Mouse (Mus musculus): ENCODE measurements around the gene Naa16. TPM values are rescaled to one million over a fixed set of nuclear protein-coding genes. Genes with fewer than 3 reads are reported as not detected.

Gene Naa16
- polyA plus RNA-seq, 1 experiment from 2014 or later = 22.9 TPM

DNA sequence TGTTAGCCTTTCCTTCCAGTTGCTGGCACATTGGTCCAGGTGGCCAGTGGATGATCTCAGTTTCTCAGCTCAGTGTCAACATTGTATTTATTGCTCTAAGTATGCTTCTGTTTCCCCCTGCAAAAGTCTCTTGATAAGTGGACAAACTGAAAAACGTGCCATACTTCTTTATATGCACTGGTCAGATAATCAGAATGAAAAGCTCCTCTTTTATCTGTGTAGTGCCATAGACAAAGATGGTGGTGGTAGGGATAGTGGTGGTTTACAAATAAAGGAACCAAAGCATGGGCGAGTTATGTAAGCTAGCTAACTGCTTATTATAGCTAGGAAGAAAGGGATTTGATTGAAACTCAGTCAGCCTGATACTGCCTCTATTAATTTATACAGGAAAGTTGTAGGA is 17.1 kb upstream of the Naa16 start:
- Histone ChIP-seq H3K4me3 (ENCODE audit: low read depth, low read length) (no peak overlapping the region), H3K4me1 (ENCODE audit: control insufficient read depth, insufficient read depth, low read length) (no peaks in the 10 kb centered on the region), H3K4me2 (ENCODE audit: low read length) (no peak overlapping the region), H3K9ac (ENCODE audit: low read length) (no peak overlapping the region), H3K36me3 (ENCODE audit: control insufficient read depth, insufficient read depth, low read length) (peaks cover 15% of the 10 kb centered on the region; the same call in 1 of the 2 replicates), H3K9me3 (replicated peaks; ENCODE audit: control insufficient read depth, low read length) (no peaks in the 10 kb centered on the region), H3K27ac (ENCODE audit: low read depth, low read length) (no peak overlapping the region), H3K27me3 (replicated peaks; ENCODE audit: control insufficient read depth, insufficient read depth, low read length) (no peaks in the 10 kb centered on the region)
- no peak for DNase-seq (ENCODE audit: low spot score)
- ATAC-seq = no peak
- WGBS = 77% methylated on average over 2 of the region's 2 CpGs

DNA sequence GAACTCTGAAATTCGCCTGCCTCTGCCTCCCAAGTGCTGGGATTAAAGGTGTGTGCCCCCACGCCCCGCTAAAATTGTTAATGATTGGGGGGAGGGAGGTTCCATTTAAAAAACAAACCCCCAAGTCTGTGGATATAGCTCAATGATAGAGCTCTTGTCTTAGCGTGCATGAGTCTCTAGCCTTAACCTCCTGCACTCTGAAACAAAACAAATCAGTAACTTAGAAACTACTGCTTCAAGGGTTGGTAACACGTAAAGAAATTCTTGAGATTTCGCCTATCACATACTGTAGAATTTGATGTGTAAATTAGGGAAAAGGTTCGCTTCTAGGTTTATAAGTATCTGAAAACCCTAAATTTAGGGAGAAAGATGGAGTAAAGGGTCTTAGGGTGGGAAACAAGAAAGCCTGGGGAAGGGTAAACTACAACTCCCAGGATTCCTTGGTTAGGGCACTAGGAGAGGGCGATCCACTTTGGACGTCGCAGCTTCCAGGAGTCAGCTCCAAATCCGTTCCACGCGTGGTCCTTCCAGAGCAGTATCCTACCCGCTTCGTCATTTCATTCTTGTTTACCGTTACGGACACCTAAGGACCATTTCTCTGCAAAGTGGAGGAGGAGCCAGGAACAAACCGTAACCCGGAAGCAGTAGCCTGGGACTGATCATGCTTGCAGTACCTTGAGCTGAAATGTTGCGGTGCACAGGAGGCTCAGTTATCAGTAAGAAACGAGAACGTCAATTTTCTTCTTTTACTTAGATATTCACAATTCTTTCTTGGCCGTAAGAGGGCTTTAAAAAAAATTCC is 6.9 kb upstream of the Naa16 start, which contains the start of gene Mtrf1:
TSS of gene Mtrf1 (plus strand) at position 452 of the 802 bp plus-strand sequence.
- Histone ChIP-seq H3K4me1 (ENCODE audit: control insufficient read depth, insufficient read depth, low read length) (peaks cover 4% of the 10 kb centered on the region; the same call in 1 of the 2 replicates), H3K4me3 (ENCODE audit: low read depth, low read length) (peak within 1 kb of the TSS; percentile 49), H3K27ac (ENCODE audit: low read depth, low read length) (peak within 1 kb of the TSS; percentile 83), H3K27me3 (replicated peaks; ENCODE audit: control insufficient read depth, insufficient read depth, low read length) (no peaks in the 10 kb centered on the region), H3K9ac (ENCODE audit: low read length) (peak within 1 kb of the TSS; percentile 68), H3K36me3 (ENCODE audit: control insufficient read depth, insufficient read depth, low read length) (peaks cover 11% of the 10 kb centered on the region; the same call in 1 of the 2 replicates), H3K4me2 (ENCODE audit: low read length) (peak within 1 kb of the TSS; percentile 54), H3K9me3 (replicated peaks; ENCODE audit: control insufficient read depth, low read length) (no peaks in the 10 kb centered on the region)
- peak; percentile 89 for DNase-seq (ENCODE audit: low spot score)
- ATAC-seq = peak; percentile 96
- WGBS = 21% methylated on average over 23 of the region's 23 CpGs

DNA sequence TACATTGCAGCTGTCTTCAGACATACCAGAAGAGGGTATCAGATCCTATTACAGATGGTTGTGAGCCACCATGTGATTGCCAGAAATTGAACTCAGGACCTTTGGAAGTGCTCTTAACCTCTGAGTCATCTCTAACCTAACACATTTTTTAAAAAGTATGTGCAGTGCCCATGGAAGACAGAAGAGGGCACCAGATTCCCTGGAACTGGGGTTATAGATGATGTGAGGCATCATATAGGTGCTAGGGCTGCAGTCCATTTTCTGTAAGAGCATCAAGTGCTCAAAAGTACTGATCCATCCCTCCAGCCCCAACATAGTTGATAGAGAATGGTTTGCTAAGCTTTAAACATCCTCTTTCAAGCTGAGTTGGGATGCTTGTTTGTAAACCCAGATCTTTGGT is 4.0 kb upstream of the Naa16 start:
- ATAC-seq (no peak), DNase-seq (ENCODE audit: low spot score) (peak; percentile 65)
- Histone ChIP-seq H3K4me1 (ENCODE audit: control insufficient read depth, insufficient read depth, low read length) (peaks cover 5% of the 10 kb centered on the region; the same call in 1 of the 2 replicates), H3K9me3 (replicated peaks; ENCODE audit: control insufficient read depth, low read length) (no peaks in the 10 kb centered on the region), H3K9ac (ENCODE audit: low read length) (no peak overlapping the region), H3K36me3 (ENCODE audit: control insufficient read depth, insufficient read depth, low read length) (no peaks in the 10 kb centered on the region), H3K4me2 (ENCODE audit: low read length) (no peak overlapping the region), H3K27me3 (replicated peaks; ENCODE audit: control insufficient read depth, insufficient read depth, low read length) (no peaks in the 10 kb centered on the region), H3K4me3 (ENCODE audit: low read depth, low read length) (no peak overlapping the region), H3K27ac (ENCODE audit: low read depth, low read length) (no peak overlapping the region)

DNA sequence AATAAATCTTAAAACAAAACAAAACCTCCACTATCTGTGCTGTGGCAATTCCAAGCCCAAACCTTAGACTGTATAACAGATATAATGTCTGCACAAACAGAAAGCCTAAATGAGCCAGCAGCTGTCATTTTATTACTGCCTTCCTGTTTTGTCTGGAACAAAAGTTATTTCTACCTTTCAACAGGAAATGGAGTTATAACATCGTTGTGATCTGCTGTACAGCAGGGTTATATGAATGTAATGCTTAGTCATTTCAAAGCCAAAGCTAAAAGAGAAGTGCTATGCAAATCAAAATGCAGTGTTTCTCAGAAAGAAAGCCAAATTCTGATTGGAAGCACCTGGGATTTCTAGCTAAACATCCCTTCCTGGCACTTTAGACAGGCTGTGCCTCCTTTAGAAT is 2.7 kb upstream of the Naa16 start:
- WGBS = 71% methylated on average over 1 of the region's 1 CpGs
- Histone ChIP-seq H3K27ac (ENCODE audit: low read depth, low read length) (no peak overlapping the region), H3K9ac (ENCODE audit: low read length) (no peak overlapping the region), H3K9me3 (replicated peaks; ENCODE audit: control insufficient read depth, low read length) (no peaks in the 10 kb centered on the region), H3K4me2 (ENCODE audit: low read length) (no peak overlapping the region), H3K4me3 (ENCODE audit: low read depth, low read length) (no peak overlapping the region), H3K36me3 (ENCODE audit: control insufficient read depth, insufficient read depth, low read length) (no peaks in the 10 kb centered on the region), H3K27me3 (replicated peaks; ENCODE audit: control insufficient read depth, insufficient read depth, low read length) (no peaks in the 10 kb centered on the region), H3K4me1 (ENCODE audit: control insufficient read depth, insufficient read depth, low read length) (peaks cover 12% of the 10 kb centered on the region)
- no peak for ATAC-seq
- no peak for DNase-seq (ENCODE audit: low spot score)

DNA sequence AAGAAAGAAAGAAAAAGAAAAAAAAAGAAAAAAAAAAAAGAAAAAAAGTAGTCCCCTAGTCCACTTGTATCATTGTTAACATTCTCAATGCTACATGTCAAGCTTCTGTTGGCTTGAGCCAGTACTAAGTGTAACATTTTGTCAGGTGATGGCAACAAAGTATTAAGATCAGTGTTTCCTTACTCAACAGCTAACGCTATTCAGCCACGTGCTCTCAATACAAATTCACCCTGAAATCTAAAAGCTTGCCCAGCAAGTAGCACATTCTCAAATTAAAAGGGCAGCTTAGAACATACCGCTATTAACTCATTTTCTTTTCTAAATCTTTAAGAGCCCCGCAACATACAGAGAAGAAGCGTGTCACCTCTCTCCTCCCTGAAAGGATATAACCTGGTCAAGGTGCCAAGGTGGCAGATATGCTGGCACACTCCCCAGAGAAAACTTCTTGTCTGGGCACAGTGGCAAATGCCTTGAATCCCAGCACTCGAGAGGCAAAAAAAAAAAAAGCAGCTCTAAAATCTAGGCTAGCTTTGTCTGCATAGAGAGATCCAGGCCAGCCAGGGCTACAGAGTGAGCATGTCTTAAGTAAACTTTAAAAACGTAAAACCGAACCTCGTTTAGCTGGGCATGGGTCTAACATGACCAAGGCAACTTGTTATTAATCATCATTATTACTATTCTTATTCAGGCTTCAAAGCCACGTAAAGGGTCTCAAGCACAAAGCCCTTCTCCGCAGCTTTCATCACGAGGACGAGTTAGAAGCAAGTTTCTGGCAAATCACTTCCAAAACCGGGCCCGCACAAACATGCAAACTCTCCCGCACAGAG is 927 bp downstream of the Naa16 start:
- peak overlapping the region; percentile 76 for H3K4me2 ChIP-seq (ENCODE audit: low read length)
- no peaks in the 10 kb centered on the region for H3K9me3 ChIP-seq (replicated peaks; ENCODE audit: control insufficient read depth, low read length)
- WGBS = under 1% methylated on average over 16 of the region's 16 CpGs
- DNase-seq (ENCODE audit: low spot score) (peak; percentile 25), ATAC-seq (peak; percentile 4; the same call in 1 of the 2 replicates)
- H3K4me3 ChIP-seq (ENCODE audit: low read depth, low read length) = peak overlapping the region; percentile 74
- H3K27me3 ChIP-seq (replicated peaks; ENCODE audit: control insufficient read depth, insufficient read depth, low read length) = no peaks in the 10 kb centered on the region
- H3K4me1 ChIP-seq (ENCODE audit: control insufficient read depth, insufficient read depth, low read length) = peaks cover 9% of the 10 kb centered on the region
- H3K9ac ChIP-seq (ENCODE audit: low read length) = peak overlapping the region; percentile 89
- H3K27ac ChIP-seq (ENCODE audit: low read depth, low read length) = peak overlapping the region; percentile 97
- H3K36me3 ChIP-seq (ENCODE audit: control insufficient read depth, insufficient read depth, low read length) = peaks cover 8% of the 10 kb centered on the region; the same call in 1 of the 2 replicates

DNA sequence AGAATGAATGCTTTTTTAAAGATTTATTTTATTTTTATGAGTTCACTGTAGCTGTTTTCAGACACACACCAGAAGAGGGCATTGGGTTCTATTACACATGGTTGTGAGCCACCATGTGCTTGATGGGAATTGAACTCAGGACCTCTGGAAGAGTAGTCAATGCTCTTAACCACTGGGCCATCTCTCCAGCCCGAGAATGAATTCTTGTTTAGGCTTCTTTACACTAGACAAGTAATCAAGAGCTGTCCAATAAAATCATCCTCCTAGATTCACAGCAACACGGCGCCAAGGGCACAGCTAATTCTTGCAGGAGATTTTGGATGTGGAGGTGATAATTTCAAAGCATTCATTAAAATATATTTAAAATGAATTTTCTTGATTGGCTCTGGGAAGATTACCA is 2.3 kb downstream of the Naa16 start:
- no peak overlapping the region for H3K4me3 ChIP-seq (ENCODE audit: low read depth, low read length)
- peaks cover 9% of the 10 kb centered on the region for H3K36me3 ChIP-seq (ENCODE audit: control insufficient read depth, insufficient read depth, low read length)
- peaks cover 9% of the 10 kb centered on the region for H3K4me1 ChIP-seq (ENCODE audit: control insufficient read depth, insufficient read depth, low read length)
- no peaks in the 10 kb centered on the region for H3K27me3 ChIP-seq (replicated peaks; ENCODE audit: control insufficient read depth, insufficient read depth, low read length)
- no peak overlapping the region for H3K27ac ChIP-seq (ENCODE audit: low read depth, low read length)
- no peak overlapping the region for H3K4me2 ChIP-seq (ENCODE audit: low read length)
- DNase-seq (ENCODE audit: low spot score) = no peak
- no peaks in the 10 kb centered on the region for H3K9me3 ChIP-seq (replicated peaks; ENCODE audit: control insufficient read depth, low read length)
- WGBS = 96% methylated on average over 3 of the region's 3 CpGs
- H3K9ac ChIP-seq (ENCODE audit: low read length) = no peak overlapping the region
- ATAC-seq = no peak

DNA sequence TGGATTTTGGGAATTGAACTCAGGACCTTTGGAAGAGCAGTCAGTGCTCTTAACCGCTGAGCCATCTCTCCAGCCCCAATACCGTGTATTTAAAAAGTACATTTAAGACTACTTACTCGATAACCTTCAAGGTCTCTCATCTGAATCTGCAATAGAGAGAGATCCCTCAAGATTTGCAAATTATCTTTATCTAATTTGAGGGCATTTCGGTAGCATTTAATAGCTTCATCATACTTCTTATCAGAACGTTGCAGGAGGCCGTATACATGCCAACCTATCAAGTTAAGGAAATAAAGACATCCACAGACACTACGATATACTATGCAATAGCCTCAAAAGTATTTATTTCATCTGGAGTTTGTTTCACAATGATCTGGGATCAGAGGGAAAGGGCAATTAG is 7.5 kb downstream of the Naa16 start:
- no peak for DNase-seq (ENCODE audit: low spot score)
- Histone ChIP-seq H3K27me3 (replicated peaks; ENCODE audit: control insufficient read depth, insufficient read depth, low read length) (no peaks in the 10 kb centered on the region), H3K4me3 (ENCODE audit: low read depth, low read length) (no peak overlapping the region), H3K27ac (ENCODE audit: low read depth, low read length) (no peak overlapping the region), H3K36me3 (ENCODE audit: control insufficient read depth, insufficient read depth, low read length) (peaks cover 27% of the 10 kb centered on the region), H3K9me3 (replicated peaks; ENCODE audit: control insufficient read depth, low read length) (no peaks in the 10 kb centered on the region), H3K4me2 (ENCODE audit: low read length) (no peak overlapping the region), H3K4me1 (ENCODE audit: control insufficient read depth, insufficient read depth, low read length) (no peaks in the 10 kb centered on the region), H3K9ac (ENCODE audit: low read length) (no peak overlapping the region)
- no peak for ATAC-seq
- 97% methylated on average over 7 of the region's 7 CpGs for WGBS

DNA sequence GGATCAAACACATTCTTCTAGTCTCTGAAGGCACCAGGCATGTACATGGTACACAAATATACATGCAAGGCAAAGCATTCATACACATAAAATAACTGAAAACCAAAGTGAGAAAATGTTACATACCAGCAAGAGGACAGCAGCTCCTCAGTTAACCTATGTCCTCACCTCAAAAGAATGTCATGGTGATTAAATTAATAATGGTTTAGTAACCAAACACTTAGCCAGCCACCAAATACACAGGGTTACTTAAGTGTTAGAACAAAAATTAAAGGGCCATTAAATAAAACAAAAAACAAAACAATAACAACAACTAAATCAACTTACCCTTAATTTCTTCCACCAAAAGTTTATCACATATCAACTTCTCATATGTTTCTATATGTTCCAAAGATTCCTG is 13.5 kb downstream of the Naa16 start:
- Histone ChIP-seq H3K36me3 (ENCODE audit: control insufficient read depth, insufficient read depth, low read length) (peaks cover 16% of the 10 kb centered on the region), H3K4me2 (ENCODE audit: low read length) (no peak overlapping the region)
- no peak for ATAC-seq

DNA sequence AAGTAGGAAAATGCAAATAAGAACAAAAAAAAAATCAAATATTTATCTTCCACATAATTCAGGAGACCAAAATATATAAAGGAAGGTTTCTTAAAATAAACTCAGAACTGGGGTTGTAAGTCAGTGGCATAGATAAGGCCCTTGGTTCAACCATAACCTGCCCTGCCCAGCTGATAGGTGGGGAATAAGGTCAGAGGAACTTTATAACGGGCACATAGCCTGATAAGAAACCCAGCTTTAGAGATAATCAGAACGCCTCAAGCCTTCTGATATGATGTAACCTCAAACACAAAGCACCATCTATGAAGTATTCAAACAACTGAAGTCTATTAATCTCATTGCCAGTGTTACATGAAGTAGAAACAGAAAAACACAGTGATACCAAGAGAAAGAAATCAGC is 32.5 kb downstream of the Naa16 start:
- Histone ChIP-seq H3K27me3 (replicated peaks; ENCODE audit: control insufficient read depth, insufficient read depth, low read length) (no peaks in the 10 kb centered on the region), H3K4me1 (ENCODE audit: control insufficient read depth, insufficient read depth, low read length) (no peaks in the 10 kb centered on the region), H3K4me2 (ENCODE audit: low read length) (no peak overlapping the region), H3K36me3 (ENCODE audit: control insufficient read depth, insufficient read depth, low read length) (peaks cover 38% of the 10 kb centered on the region), H3K4me3 (ENCODE audit: low read depth, low read length) (no peak overlapping the region), H3K9ac (ENCODE audit: low read length) (no peak overlapping the region), H3K27ac (ENCODE audit: low read depth, low read length) (no peak overlapping the region), H3K9me3 (replicated peaks; ENCODE audit: control insufficient read depth, low read length) (no peaks in the 10 kb centered on the region)
- 91% methylated on average over 2 of the region's 2 CpGs for WGBS
- ATAC-seq (no peak), DNase-seq (ENCODE audit: low spot score) (no peak)

More for the DNA sequence above, 13.5 kb downstream of the Naa16 start:
- DNase-seq (ENCODE audit: low spot score) = no peak
- Histone ChIP-seq H3K4me1 (ENCODE audit: control insufficient read depth, insufficient read depth, low read length) (no peaks in the 10 kb centered on the region), H3K27me3 (replicated peaks; ENCODE audit: control insufficient read depth, insufficient read depth, low read length) (no peaks in the 10 kb centered on the region), H3K9me3 (replicated peaks; ENCODE audit: control insufficient read depth, low read length) (no peaks in the 10 kb centered on the region), H3K9ac (ENCODE audit: low read length) (no peak overlapping the region), H3K4me3 (ENCODE audit: low read depth, low read length) (no peak overlapping the region), H3K27ac (ENCODE audit: low read depth, low read length) (no peak overlapping the region)
